In the genomic region with DNA sequence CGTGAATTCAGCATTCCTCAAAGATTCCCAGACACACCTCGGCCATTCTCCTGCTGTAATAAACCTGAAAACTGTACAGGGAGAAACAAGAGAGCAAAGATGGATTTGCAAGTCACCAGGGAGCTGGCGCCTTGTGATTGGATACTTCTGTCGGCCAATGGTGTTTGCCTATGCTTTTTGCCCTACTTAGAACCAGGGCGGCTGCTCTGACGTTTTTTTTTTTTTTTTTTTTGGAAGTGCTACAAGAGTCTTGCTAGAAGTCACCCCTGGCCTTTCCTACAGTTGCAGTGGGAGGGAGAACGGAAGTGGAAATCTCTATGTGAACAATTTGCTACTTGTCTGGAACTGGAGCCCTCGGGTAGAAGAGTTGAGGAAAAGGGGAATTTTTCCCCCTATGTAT, we compare ENCODE assay signal across 15 mouse cellular contexts. TPM values are rescaled to one million over a fixed set of nuclear protein-coding genes. Genes with fewer than 3 reads are reported as not detected.
DNase-seq lines count a peak whose midpoint lies in the region; ATAC-seq and TF ChIP-seq lines count a peak whose summit lies in the region.
"Had no signal": no experiment of that assay in that cellular context is flagged by ENCODE, and none has a peak within 500 bp of the region (broad histone marks: within the 10 kb centered on the region; RNA-seq: fewer than 3 reads in every experiment).

No protein-coding gene starts in this region.

- no peak for ATAC-seq in hindbrain, embryonic 13.5 days (ENCODE audit: low FRiP score)
- ATAC-seq in midbrain, postnatal 0 days (ENCODE audit: low FRiP score) = no peak
- no peak for ATAC-seq in midbrain, embryonic 13.5 days
- no peak for ATAC-seq in megakaryocyte, adult 5-6 weeks (ENCODE audit: poor library complexity, severe bottlenecking)
- no peak for ATAC-seq in intestine, embryonic 15.5 days

- no peak overlapping the region for H3K4me3 ChIP-seq in hindbrain, embryonic 13.5 days
- H3K4me3 ChIP-seq in hindbrain, embryonic 10.5 days = no peak overlapping the region
- no peak overlapping the region for H3K4me3 ChIP-seq in midbrain, postnatal 0 days (ENCODE audit: low read depth, low read length)
- H3K4me3 ChIP-seq in midbrain, embryonic 13.5 days (replicated peaks) = no peak overlapping the region
- no peak overlapping the region for H3K4me3 ChIP-seq in intestine, embryonic 15.5 days (replicated peaks)
- H3K4me3 ChIP-seq: heart, embryonic 13.5 days; hindbrain, embryonic 15.5 days; liver, embryonic 13.5 days; stomach, embryonic 15.5 days had no signal

- H3K9ac ChIP-seq in hindbrain, embryonic 13.5 days = no peak overlapping the region
- H3K9ac ChIP-seq in midbrain, postnatal 0 days (replicated peaks; ENCODE audit: low read length, poor library complexity, severe bottlenecking) = no peak overlapping the region
- H3K9ac ChIP-seq in midbrain, embryonic 13.5 days (replicated peaks) = no peak overlapping the region
- H3K9ac ChIP-seq in intestine, embryonic 15.5 days = no peak overlapping the region
- H3K9ac ChIP-seq: heart, embryonic 13.5 days; hindbrain, embryonic 15.5 days; liver, embryonic 13.5 days; stomach, embryonic 15.5 days had no signal

- peak overlapping the region; percentile 23; the same call in 1 of the 2 replicates for H3K27ac ChIP-seq in hindbrain, embryonic 13.5 days
- no peak overlapping the region for H3K27ac ChIP-seq in hindbrain, embryonic 10.5 days
- peak overlapping the region; percentile 43; the same call in 1 of the 2 replicates for H3K27ac ChIP-seq in midbrain, postnatal 0 days (ENCODE audit: low read depth, low read length)
- no peak overlapping the region for H3K27ac ChIP-seq in midbrain, embryonic 13.5 days
- H3K27ac ChIP-seq in intestine, embryonic 15.5 days = no peak overlapping the region
- H3K27ac ChIP-seq: heart, embryonic 13.5 days; liver, embryonic 13.5 days; macrophage; stomach, embryonic 15.5 days had no signal

- peaks cover 39% of the 10 kb centered on the region for H3K4me1 ChIP-seq in hindbrain, embryonic 13.5 days (replicated peaks)
- peaks cover 20% of the 10 kb centered on the region; the same call in 1 of the 2 replicates for H3K4me1 ChIP-seq in hindbrain, embryonic 10.5 days (replicated peaks)
- H3K4me1 ChIP-seq in midbrain, postnatal 0 days (ENCODE audit: insufficient read depth, low read length) = peaks cover 6% of the 10 kb centered on the region; the same call in 1 of the 2 replicates
- peaks cover 45% of the 10 kb centered on the region for H3K4me1 ChIP-seq in midbrain, embryonic 13.5 days (replicated peaks)
- peaks cover 13% of the 10 kb centered on the region for H3K4me1 ChIP-seq in intestine, embryonic 15.5 days (replicated peaks)

- no peaks in the 10 kb centered on the region for H3K27me3 ChIP-seq in hindbrain, embryonic 13.5 days
- H3K27me3 ChIP-seq in hindbrain, embryonic 10.5 days (ENCODE audit: insufficient read depth, poor library complexity, severe bottlenecking) = no peaks in the 10 kb centered on the region
- no peaks in the 10 kb centered on the region for H3K27me3 ChIP-seq in midbrain, postnatal 0 days (ENCODE audit: insufficient read depth, low read length)
- H3K27me3 ChIP-seq in midbrain, embryonic 13.5 days = no peaks in the 10 kb centered on the region
- no peaks in the 10 kb centered on the region for H3K27me3 ChIP-seq in intestine, embryonic 15.5 days (replicated peaks)
- H3K27me3 ChIP-seq: heart, embryonic 13.5 days; hindbrain, embryonic 15.5 days; liver, embryonic 13.5 days; stomach, embryonic 15.5 days had no signal

- no peak for DNase-seq in hindbrain, embryonic 10.5 days (ENCODE audit: low spot score)
- DNase-seq in midbrain, postnatal 0 days (ENCODE audit: low spot score) = peak; percentile 54
- peak; percentile 23 for DNase-seq in ZHBTc4 (ENCODE audit: low read depth, low spot score)
- DNase-seq in retina, postnatal 1 day = peak; percentile 68
- DNase-seq: cerebellum, postnatal 14 days; gastrocnemius, postnatal 25 days; liver, embryonic 13.5 days had no signal

- WGBS in hindbrain, embryonic 13.5 days = 63% methylated on average over 8 of the region's 8 CpGs
- WGBS in hindbrain, embryonic 10.5 days = 69% methylated on average over 8 of the region's 8 CpGs
- 52% methylated on average over 8 of the region's 8 CpGs for WGBS in midbrain, postnatal 0 days
- 72% methylated on average over 8 of the region's 8 CpGs for WGBS in midbrain, embryonic 13.5 days
- WGBS in intestine, embryonic 15.5 days = 57% methylated on average over 8 of the region's 8 CpGs

- no peak overlapping the region for H3K4me2 ChIP-seq in hindbrain, embryonic 13.5 days
- H3K4me2 ChIP-seq in midbrain, postnatal 0 days (ENCODE audit: low read depth, low read length, poor library complexity, severe bottlenecking) = no peak overlapping the region
- no peak overlapping the region for H3K4me2 ChIP-seq in midbrain, embryonic 13.5 days (replicated peaks)
- no peak overlapping the region for H3K4me2 ChIP-seq in intestine, embryonic 15.5 days (replicated peaks)
- H3K4me2 ChIP-seq: heart, embryonic 13.5 days; hindbrain, embryonic 15.5 days; liver, embryonic 13.5 days; stomach, embryonic 15.5 days had no signal

- H3K36me3 ChIP-seq in hindbrain, embryonic 13.5 days = no peaks in the 10 kb centered on the region
- H3K36me3 ChIP-seq in hindbrain, embryonic 10.5 days = no peaks in the 10 kb centered on the region
- no peaks in the 10 kb centered on the region for H3K36me3 ChIP-seq in midbrain, postnatal 0 days (ENCODE audit: insufficient read depth, low read length)
- no peaks in the 10 kb centered on the region for H3K36me3 ChIP-seq in midbrain, embryonic 13.5 days
- H3K36me3 ChIP-seq in intestine, embryonic 15.5 days = no peaks in the 10 kb centered on the region
- H3K36me3 ChIP-seq: heart, embryonic 13.5 days; hindbrain, embryonic 15.5 days; liver, embryonic 13.5 days; stomach, embryonic 15.5 days had no signal

- no peak for TF ChIP-seq CTCF in midbrain, postnatal 0 days (IDR thresholded peaks at IDR 0.05)

- no peaks in the 10 kb centered on the region for H3K9me3 ChIP-seq in hindbrain, embryonic 13.5 days
- no peaks in the 10 kb centered on the region for H3K9me3 ChIP-seq in hindbrain, embryonic 10.5 days
- no peaks in the 10 kb centered on the region for H3K9me3 ChIP-seq in midbrain, postnatal 0 days (ENCODE audit: low read length)
- no peaks in the 10 kb centered on the region for H3K9me3 ChIP-seq in midbrain, embryonic 13.5 days
- H3K9me3 ChIP-seq in intestine, embryonic 15.5 days = no peaks in the 10 kb centered on the region
- H3K9me3 ChIP-seq: heart, embryonic 13.5 days; hindbrain, embryonic 15.5 days; liver, embryonic 13.5 days; stomach, embryonic 15.5 days had no signal

RNA-seq across cellular contexts. Expression of gene Gpr156, which starts 56.1 kb away (rescaled TPM):
- polyA plus RNA-seq in hindbrain, embryonic 13.5 days (2015; fragmentation: Nextera tagmentation; extraction: Ambion mirVana) = 5.0 TPM in 2 replicates
- polyA plus RNA-seq in hindbrain, embryonic 10.5 days (2016; fragmentation: Nextera tagmentation; extraction: Ambion mirVana) = 2.1 and 4.5 TPM in 2 replicates
- 6.1 and 6.4 TPM in 2 replicates for total RNA-seq in midbrain, postnatal 0 days (2014; rRNA removed)
- polyA plus RNA-seq in midbrain, postnatal 0 days (2015; fragmentation: Nextera tagmentation; extraction: Ambion mirVana) = 2.8 and 2.9 TPM in 2 replicates
- polyA plus RNA-seq in midbrain, embryonic 13.5 days (2015; fragmentation: Nextera tagmentation; extraction: Ambion mirVana) = 8.2 and 9.4 TPM in 2 replicates
- not detected in 2 replicates for total RNA-seq in megakaryocyte, adult 5-6 weeks (2015)
- total RNA-seq in megakaryocyte, adult 5-6 weeks (2017) = not detected in 2 replicates
- polyA plus RNA-seq in intestine, embryonic 15.5 days (2015; fragmentation: Nextera tagmentation; extraction: Ambion mirVana) = 0.11 and 0.23 TPM in 2 replicates
- polyA plus RNA-seq: macrophage had no signal

Comparison
In these comparisons a context has a peak if more than half of its experiments do, and no peak if none do; other contexts are left out.
1. H3K27ac ChIP-seq: peak in hindbrain, embryonic 13.5 days (single experiment) and midbrain, postnatal 0 days (single experiment); none in hindbrain, embryonic 10.5 days (single experiment), midbrain, embryonic 13.5 days (single experiment) and intestine, embryonic 15.5 days (single experiment).